Mouse (Mus musculus) embryonic fibroblast, embryonic 13.5 days (primary cell): ENCODE results near the gene Hyls1.

Experiments used
- CTCF ChIP-seq: IDR thresholded peaks from 2 replicates; pipeline ENCODE4 v1.5.1; 2011; ENCODE audit warnings: mild to moderate bottlenecking, control low read depth, low read length, moderate library complexity, borderline replicate concordance; ENCODE audit not compliant: insufficient read depth
- POLR2A ChIP-seq: IDR thresholded peaks from 2 replicates; pipeline ENCODE4 v1.6.1; 2011; ENCODE audit warnings: low read depth, mild to moderate bottlenecking, control low read depth, low read length, moderate library complexity

- no peak for TF ChIP-seq CTCF
- TF ChIP-seq POLR2A = no peak
These were observed 17.5 kb upstream of the Hyls1 start for GRCm38 (mm10) chr9:35587674-35588073.
